Mouse (Mus musculus) limb, embryonic 14.5 days (tissue): ENCODE measurements around the gene Ddx43. TPM values are rescaled to one million over a fixed set of nuclear protein-coding genes. Genes with fewer than 3 reads are reported as not detected.

Source experiments
- ATAC-seq: fragments of 200-750 bp; cut with Nextera tagmentation; 2 replicates; pipeline ENCODE4 v1.8.0; 2017; ENCODE audit warnings: low read depth, moderate number of reproducible peaks, moderate TSS enrichment; ENCODE audit not compliant: low FRiP score
- DNase-seq: peaks from one replicate; pipeline ENCODE4 v3.0.0-alpha.2; 2015; ENCODE audit warnings: low spot score
- H3K27ac ChIP-seq: fragments of 300-500 bp; sonication (generic); replicated peaks from 2 replicates; pipeline ENCODE4 v1.5.1; 2014; ENCODE audit warnings: low read depth, mild to moderate bottlenecking, low read length, moderate library complexity, mixed read lengths
- H3K27me3 ChIP-seq: fragments of 300-500 bp; sonication (generic); 2 replicates; pipeline ENCODE4 v1.6.1; 2014; ENCODE audit warnings: low read length, mixed read lengths; ENCODE audit not compliant: control insufficient read depth, insufficient read depth
- H3K36me3 ChIP-seq: fragments of 300-500 bp; sonication (generic); 2 replicates; pipeline ENCODE4 v1.6.1; 2014; ENCODE audit warnings: mild to moderate bottlenecking, low read length, moderate library complexity, mixed read lengths; ENCODE audit not compliant: control insufficient read depth, insufficient read depth
- H3K4me1 ChIP-seq: fragments of 300-500 bp; sonication (generic); 2 replicates; pipeline ENCODE4 v1.6.1; 2014; ENCODE audit warnings: antibody characterized with exemption, low read length, mixed read lengths; ENCODE audit not compliant: control insufficient read depth, insufficient read depth
- H3K4me2 ChIP-seq: fragments of 300-500 bp; sonication (generic); replicated peaks from 2 replicates; pipeline ENCODE4 v1.6.1; 2014; ENCODE audit warnings: low read depth, mild to moderate bottlenecking, low read length, moderate library complexity; ENCODE audit not compliant: severe bottlenecking
- H3K4me3 ChIP-seq: fragments of 300-500 bp; sonication (generic); replicated peaks from 2 replicates; pipeline ENCODE4 v1.5.1; 2014; ENCODE audit warnings: low read length
- H3K9ac ChIP-seq: fragments of 300-500 bp; sonication (generic); 2 replicates; pipeline ENCODE4 v1.6.1; 2014; ENCODE audit warnings: mild to moderate bottlenecking, low read depth, low read length, moderate library complexity; ENCODE audit not compliant: severe bottlenecking
- H3K9me3 ChIP-seq: fragments of 300-500 bp; sonication (generic); 2 replicates; pipeline ENCODE4 v1.6.1; 2016; ENCODE audit warnings: low read length; ENCODE audit not compliant: control insufficient read depth
- POLR2A ChIP-seq: fragments of 200-500 bp; IDR thresholded peaks from 2 replicates; pipeline ENCODE4 v1.8.0; 2012; ENCODE audit warnings: inconsistent platforms, mild to moderate bottlenecking, moderate library complexity, borderline replicate concordance; ENCODE audit not compliant: insufficient read depth, insufficient read length; ENCODE audit errors: extremely low read depth
- WGBS: fragments of 180-500 bp; shearing (Covaris S2); extraction: QIAGEN DNeasy Blood & Tissue Kit; methylation state at CpG from one replicate; pipeline ENCODE4 v1.1.7; 2014; 5-methylcytosine and 5-hydroxymethylcytosine counted together
- polyA plus RNA-seq, 2 experiments: library from polyadenylated mRNA; depleted of rRNA in 1 of 2; stranded (reverse) in 1 of 2; unstranded in 1 of 2; fragments of >200 nt; fragmentation: Nextera tagmentation in 1 of 2; extraction: Ambion mirVana in 1 of 2; gene quantifications; 2 replicates each; pipeline versions ENCODE4 v1.2.1 to v1.2.3; 2012 to 2014

The Ddx43 gene
- polyA plus RNA-seq, 2 experiments: 0.26 to 1.0 TPM

DNA sequence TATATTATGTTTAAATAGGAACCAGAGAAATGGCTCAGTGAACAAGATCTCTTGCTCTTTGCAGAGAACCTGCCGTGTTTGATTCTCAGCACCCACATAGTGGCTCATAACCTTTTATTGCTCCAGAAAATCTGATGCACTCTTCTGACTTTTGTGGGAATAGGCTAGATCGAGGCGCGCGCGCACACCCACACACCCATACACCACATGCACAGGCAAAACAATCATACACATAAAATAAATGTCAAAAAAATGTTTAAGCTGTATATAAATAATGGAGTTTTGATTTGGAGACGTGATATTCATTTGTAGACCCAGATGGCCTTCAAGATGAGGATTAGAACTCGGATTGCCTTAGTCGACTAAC, 52.0 kb downstream of the Ddx43 start:
- peak overlapping the region; percentile 77; the same call in 1 of the 2 replicates for H3K9ac ChIP-seq
- ATAC-seq (peak; percentile 25), DNase-seq (no peak)
- peaks cover 21% of the 10 kb centered on the region for H3K27me3 ChIP-seq
- peaks cover 7% of the 10 kb centered on the region for H3K4me1 ChIP-seq
- 32% methylated on average over 9 of the region's 9 CpGs for WGBS
- no peak overlapping the region for H3K27ac ChIP-seq
- peak overlapping the region; percentile 69 for H3K4me2 ChIP-seq
- TF ChIP-seq POLR2A: no peak
- no peaks in the 10 kb centered on the region for H3K9me3 ChIP-seq
- peaks cover 16% of the 10 kb centered on the region for H3K36me3 ChIP-seq
- H3K4me3 ChIP-seq: peak overlapping the region; percentile 83

DNA sequence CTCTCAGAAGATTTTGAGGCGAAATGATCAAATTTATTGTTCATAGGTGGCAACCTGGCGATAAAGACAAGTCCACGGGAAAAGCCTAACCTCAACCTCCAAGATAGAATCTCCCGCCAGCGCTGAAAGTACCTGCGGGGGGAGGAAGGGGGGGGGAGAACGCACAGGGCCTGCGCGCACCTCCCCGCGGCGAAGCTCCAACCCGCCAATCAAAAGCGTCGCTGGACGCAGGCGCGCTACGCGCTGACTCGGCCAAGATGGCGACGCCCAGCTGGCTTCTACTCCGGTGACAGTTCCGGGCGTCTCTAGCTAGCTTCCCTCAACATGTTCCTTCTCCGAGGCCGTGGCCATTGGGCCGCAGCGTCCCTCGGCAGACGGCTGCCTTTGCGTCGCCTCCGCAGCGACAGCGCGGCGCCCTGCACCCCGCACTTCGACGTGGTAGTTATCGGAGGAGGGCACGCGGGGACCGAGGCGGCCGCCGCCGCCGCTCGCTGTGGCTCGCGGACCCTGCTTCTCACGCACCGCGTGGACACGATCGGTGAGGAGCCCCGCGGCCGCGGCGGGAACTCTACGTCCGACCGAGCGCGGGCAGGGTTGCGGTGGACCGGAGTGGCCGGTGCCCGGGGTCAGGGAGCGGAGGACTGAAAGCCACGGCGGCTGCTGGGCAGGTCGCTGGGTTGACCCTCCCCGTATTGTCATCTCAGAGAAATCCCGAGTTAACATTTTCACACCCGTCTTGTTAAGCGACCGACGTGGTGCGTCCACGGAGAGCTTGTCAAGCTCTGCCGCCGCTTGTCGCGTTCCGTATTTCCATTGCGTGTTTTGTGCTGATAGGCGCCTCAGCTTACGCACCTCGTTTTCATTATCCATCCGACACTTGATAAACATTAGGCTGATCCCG, 52.6 kb downstream of the Ddx43 start, which contains the start of the genes Mto1 and Gm17324:
Mto1 (plus strand) TSS at position 236 of the 901 bp plus-strand sequence.
Gm17324 (minus strand) TSS at position 814 of the 901 bp plus-strand sequence.
- DNase-seq (peak; percentile 92), ATAC-seq (peak; percentile 95)
- H3K9ac ChIP-seq: peak within 1 kb of the TSS; percentile 77
- H3K9me3 ChIP-seq: no peaks in the 10 kb centered on the region
- TF ChIP-seq POLR2A: peak; percentile 76; the same call in 1 of the 2 replicates
- H3K4me2 ChIP-seq: peak within 1 kb of the TSS; percentile 69
- H3K36me3 ChIP-seq: peaks cover 21% of the 10 kb centered on the region
- H3K27ac ChIP-seq: peak within 1 kb of the TSS; percentile 87
- H3K4me3 ChIP-seq: peak within 1 kb of the TSS; percentile 83
- peaks cover 15% of the 10 kb centered on the region; the same call in 1 of the 2 replicates for H3K27me3 ChIP-seq
- peaks cover 4% of the 10 kb centered on the region for H3K4me1 ChIP-seq
- under 1% methylated on average over 93 of the region's 96 CpGs for WGBS

DNA sequence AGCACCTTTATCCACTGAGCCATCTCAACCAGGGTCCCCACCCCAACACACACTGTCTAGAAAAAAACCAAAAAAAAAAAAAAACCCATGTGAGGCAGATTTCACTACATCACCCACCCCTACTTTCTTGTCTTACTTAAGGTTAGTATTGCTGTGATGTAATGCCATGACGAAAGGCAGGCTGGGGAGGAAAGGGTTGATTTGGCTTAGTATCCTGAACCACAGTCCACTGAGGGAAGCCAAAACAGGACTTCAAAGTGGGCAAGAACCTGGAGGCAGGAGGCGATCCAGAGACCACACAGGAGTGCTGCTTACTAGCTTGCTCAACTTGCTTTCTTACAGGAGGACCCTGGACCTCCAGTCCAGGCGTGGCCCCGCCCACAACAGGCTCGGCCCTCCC, 54.8 kb downstream of the Ddx43 start:
- Histone ChIP-seq H3K36me3 (peaks cover 34% of the 10 kb centered on the region), H3K9me3 (no peaks in the 10 kb centered on the region), H3K27ac (no peak overlapping the region), H3K4me1 (peaks cover 4% of the 10 kb centered on the region), H3K4me3 (no peak overlapping the region), H3K9ac (no peak overlapping the region), H3K27me3 (0 out of 2 replicates have a peak, but pooled peaks cover 4% of the 10 kb centered on the region), H3K4me2 (no peak overlapping the region)
- no peak for TF ChIP-seq POLR2A
- no peak for ATAC-seq
- 75% methylated on average over 5 of the region's 5 CpGs for WGBS
- no peak for DNase-seq

DNA sequence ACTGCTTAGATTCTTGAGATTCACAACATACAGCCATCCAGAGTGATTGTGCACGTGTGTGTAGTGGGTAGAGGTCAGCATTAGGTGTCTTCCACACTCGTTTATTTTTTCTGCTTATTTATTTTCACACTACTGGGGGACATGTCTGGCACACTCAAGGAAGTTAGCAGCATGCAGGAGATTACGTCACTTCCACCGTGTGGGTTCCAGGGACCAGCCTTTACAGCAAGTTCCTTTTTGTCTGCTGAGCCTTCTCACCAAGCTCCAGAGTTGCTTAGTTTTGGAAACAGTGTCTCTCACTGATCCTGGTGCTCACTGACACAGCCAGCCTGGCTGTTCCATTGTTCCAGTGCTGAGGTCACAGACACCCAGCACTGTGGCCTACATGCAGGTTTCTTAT, 55.8 kb downstream of the Ddx43 start:
- H3K4me3 ChIP-seq: no peak overlapping the region
- ATAC-seq: no peak
- H3K27ac ChIP-seq: no peak overlapping the region
- DNase-seq: no peak
- peaks cover 4% of the 10 kb centered on the region for H3K4me1 ChIP-seq
- no peak for TF ChIP-seq POLR2A
- H3K27me3 ChIP-seq: no peaks in the 10 kb centered on the region
- no peak overlapping the region for H3K9ac ChIP-seq
- no peaks in the 10 kb centered on the region for H3K9me3 ChIP-seq
- peaks cover 34% of the 10 kb centered on the region for H3K36me3 ChIP-seq
- no peak overlapping the region for H3K4me2 ChIP-seq
- WGBS: 89% methylated on average over 4 of the region's 4 CpGs

DNA sequence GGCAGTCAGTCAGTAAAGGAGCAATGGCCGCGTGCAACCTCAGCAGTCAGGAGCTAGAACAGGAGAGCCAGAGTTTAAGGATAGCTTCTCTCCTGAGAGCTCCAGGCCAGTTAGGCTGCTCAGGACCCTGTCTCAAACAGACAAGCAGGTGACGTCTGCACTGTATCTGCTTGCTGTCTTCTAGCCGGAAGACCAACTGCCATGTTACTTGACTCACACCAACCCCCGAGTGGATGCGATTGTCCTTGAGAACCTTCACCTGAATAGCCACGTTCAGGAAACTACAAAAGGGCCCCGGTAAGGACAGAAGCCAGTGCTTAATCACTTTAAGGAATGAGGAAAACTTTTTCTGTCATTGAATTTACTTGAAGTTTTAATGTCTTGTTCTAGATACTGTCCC, 61.4 kb downstream of the Ddx43 start:
- Histone ChIP-seq H3K9ac (no peak overlapping the region), H3K4me2 (no peak overlapping the region), H3K36me3 (peaks cover 60% of the 10 kb centered on the region), H3K4me3 (no peak overlapping the region), H3K9me3 (no peaks in the 10 kb centered on the region), H3K27me3 (no peaks in the 10 kb centered on the region), H3K4me1 (no peaks in the 10 kb centered on the region), H3K27ac (no peak overlapping the region)
- WGBS: 89% methylated on average over 8 of the region's 8 CpGs
- DNase-seq (no peak), ATAC-seq (no peak)
- TF ChIP-seq POLR2A: no peak
